Mouse (Mus musculus) embryonic fibroblast, embryonic 13.5 days (primary cell): ENCODE measurements around the gene Wdfy3.

Experiments
- CTCF ChIP-seq: IDR thresholded peaks from 2 replicates; pipeline ENCODE4 v1.5.1; 2011; ENCODE audit warnings: mild to moderate bottlenecking, control low read depth, low read length, moderate library complexity, borderline replicate concordance; ENCODE audit not compliant: insufficient read depth
- POLR2A ChIP-seq: IDR thresholded peaks from 2 replicates; pipeline ENCODE4 v1.6.1; 2011; ENCODE audit warnings: low read depth, mild to moderate bottlenecking, control low read depth, low read length, moderate library complexity

- TF ChIP-seq POLR2A (no peak), CTCF (no peak)
Observed at GRCm38 (mm10) chr5:101934629-101935028, 135.1 kb downstream of the Wdfy3 start.
